Mouse (Mus musculus) heart, adult 8-10 months (tissue): ENCODE data around the gene Ripk3. TPM values are rescaled to one million over a fixed set of nuclear protein-coding genes. Genes with fewer than 3 reads are reported as not detected.
A peak's percentile ranks its signal among the peaks of the same experiment; 100 is the strongest.

ENCODE experiments used
- DNase-seq: peaks from one replicate; pipeline ENCODE4 v3.0.0; 2022; ENCODE audit warnings: low spot score
- total RNA-seq, 4 experiments: library from RNA; stranded (reverse); gene quantifications; 2 replicates each; pipeline ENCODE4 v1.2.4; 2022

Ripk3 gene
- total RNA-seq, 4 experiments from 2014 or later, result 2.2 to 6.2 (median 3.4) TPM

- peak; percentile 71 for DNase-seq
Observed at GRCm38 (mm10) chr14:55795380-55796163, 6.9 kb upstream of the Ripk3 start.

GRCm38 (mm10) chr14:55793946-55794345 is 5.3 kb upstream of the Ripk3 start:
- DNase-seq, result no peak

DNA sequence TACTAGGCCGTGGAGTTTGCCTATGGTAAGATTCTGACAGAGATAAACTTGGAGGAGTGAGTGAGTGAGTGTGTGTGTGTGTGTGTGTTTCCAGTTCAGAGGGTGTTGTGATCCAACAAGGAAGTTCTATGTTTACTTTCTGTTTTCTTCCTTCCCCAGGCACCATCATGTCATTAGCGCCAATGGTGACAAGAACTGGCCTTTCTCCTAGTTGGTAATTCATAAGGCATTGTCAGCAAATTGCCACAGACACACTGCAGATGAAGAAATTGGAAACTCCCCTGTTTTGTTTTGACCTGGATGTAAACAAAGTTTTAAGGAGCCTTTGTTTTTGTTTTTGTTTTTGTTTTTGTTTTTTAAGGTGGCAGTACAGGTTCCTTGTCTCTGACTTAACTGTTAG is 4.8 kb upstream of the Ripk3 start:
- DNase-seq, result no peak

DNA sequence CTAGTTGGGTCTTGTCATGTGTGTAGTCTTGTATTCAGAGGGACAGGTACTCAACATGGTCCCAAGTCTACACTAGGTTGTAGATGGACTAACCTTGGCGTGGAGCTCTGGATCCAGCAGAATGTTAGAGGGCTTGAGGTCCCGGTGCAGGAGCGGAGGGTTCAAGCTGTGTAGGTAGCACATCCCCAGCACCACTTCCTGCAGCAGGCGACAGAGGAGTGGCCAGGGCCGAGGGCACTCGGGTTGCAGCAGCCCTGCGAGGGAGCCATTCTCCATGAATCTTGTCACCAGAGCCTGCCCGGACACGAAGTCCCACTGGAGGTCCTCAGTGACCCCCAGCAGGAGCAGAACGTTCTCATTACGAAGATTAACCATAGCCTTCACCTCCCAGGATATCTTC is 934 bp downstream of the Ripk3 start:
- no peak for DNase-seq

DNA sequence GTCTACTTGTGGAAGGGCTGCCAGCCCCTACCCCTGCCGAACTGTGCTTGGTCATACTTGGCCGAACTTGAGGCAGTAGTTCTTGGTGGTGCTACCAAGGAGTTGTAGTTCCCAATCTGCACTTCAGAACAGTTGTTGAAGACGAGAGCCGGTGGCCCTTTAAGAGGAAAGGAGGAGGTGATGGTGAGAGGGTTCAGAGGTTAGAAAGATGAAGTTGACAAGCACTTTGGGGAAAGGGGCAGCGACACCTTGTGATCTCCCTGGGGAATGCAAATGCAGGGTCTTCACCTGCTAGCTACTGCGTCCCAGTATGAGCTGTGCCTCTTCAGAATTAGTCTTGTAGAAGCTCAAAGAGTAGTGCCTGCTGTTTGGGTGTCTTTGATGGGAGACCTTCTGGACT is 3.5 kb downstream of the Ripk3 start:
- DNase-seq, result no peak

- peak; percentile 43 for DNase-seq
Observed at GRCm38 (mm10) chr14:55783958-55784235, 4.8 kb downstream of the Ripk3 start, which contains the start of gene Adcy4. Gene Adcy4 (minus strand): TSS chr14:55784095.

DNA sequence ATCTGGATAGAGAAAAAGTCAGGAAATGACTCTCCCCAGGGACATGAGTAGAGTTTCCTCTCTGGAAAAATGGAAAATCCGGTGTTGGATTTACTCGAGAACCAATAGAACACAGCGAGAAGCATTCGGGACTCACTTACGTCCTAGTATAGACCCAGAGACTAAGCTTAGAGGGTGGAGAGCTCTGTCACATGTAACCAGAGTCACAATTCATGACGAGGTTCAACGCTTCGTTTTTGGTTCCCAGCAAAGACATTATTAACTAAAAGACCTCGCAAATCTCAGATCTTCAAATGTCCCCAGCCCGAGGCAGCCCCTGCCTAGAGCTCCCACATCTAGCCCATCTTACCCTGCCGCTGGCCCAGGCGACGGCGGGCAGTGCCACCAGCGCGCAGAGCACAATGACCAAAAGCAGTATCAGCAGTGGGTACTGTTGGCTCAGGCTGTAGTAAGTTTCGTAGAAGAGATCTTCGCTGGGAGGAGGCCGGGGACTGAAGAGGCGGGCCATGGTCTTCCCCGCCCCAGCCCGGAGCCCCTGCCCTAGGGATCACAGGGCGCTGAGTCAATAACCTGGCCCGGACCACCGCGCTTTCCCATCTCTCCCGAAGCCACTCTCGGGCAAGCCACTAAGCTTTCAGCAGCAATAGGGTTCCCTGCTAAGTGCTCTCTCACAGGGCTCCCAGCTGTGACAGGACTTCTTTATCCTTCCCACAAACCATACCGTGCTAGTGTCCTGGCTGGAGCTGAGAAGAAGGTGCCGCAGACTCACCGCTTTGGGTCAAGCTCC is 5.3 kb downstream of the Ripk3 start:
- DNase-seq, result peak; percentile 93

DNA sequence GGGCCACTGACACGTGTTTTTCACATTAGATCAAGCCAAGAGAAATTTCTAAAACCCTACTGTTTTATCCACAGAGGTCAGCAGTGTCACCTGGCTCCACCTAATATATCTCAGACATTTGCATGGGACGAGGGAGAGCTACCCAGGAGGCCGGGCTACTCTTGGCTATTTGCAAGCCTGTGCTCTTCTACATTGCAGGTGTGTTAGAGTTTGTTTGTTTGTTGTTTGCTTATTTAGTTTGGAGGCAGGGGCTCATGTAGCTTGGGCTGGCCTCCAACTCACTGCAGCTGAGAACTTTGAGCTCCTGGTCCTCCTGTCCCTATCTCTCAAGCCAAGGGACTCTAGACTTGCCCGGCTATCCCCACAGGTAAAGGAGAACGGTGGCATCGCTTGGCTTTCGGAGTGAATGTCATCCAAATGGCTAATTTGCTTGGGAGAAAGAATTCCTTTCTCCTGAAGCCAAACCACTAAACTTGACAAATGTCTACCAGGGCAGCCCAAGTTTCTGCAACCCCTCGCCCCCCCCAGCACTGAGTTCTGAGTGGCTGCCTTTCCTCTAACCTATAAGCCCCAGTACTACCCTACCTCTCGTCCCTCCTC is 6.2 kb downstream of the Ripk3 start:
- DNase-seq, result peak; percentile 0

DNA sequence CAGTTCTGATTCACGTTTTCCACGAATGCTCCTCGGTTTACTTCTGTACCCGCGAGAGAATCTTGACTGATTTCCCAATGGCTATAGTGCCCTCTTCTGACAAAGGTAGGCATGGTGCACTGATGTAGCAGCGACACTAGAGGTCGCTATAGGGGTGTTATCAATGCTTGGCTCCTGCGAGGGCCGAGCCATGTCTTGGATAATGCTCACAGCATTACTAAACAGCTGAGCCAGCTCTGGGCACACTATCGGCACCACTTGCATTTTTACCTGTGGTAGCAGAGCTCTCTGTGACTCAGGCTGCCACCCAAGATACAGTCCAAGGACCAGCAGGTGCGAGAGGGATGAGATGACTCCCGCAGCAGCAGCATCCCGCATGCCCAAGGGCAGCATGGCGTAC is 7.4 kb downstream of the Ripk3 start:
- DNase-seq, result peak; percentile 73

DNA sequence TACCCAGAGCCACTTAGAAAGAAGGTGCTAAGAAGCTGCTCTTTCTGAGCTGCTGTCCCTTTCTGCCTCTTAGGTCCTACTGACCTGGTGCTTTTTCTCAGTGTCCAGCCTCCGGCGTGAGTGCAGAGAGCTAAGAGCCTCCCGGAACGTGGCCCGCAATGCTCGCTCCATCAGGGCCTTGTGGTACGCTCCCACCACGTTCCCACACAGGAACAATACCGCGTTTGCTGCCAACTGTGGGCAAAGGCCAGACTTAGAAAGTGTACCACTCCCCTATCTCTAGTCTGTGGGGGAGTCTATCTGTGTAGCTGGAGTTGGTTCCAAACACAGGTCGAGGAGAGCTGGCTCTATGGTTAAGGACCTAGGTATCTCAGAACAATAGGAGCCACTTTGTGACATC is 7.9 kb downstream of the Ripk3 start:
- DNase-seq, result no peak

GRCm38 (mm10) chr14:55779656-55780055 is 9.0 kb downstream of the Ripk3 start:
- DNase-seq, result no peak

DNA sequence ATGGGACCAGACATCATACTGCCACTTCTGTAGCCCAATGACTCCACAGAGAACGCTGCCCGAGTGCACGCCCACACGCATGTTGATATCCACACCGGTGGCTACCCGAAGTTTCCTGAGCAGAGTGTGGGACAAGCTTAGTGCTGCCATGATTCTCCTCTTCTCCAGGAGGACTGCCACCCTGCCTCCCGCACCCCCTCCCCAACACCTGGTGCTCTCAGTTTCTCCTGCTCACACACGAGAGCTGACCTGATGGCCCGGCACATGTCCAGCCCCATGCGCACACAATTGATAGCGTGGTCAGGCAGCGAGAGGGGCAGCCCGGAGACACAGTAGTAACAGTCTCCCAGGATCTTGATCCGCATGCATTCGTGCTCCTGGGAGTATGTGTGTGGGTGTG is 10.0 kb downstream of the Ripk3 start:
- DNase-seq, result no peak

GRCm38 (mm10) chr14:55777806-55778205 is 10.9 kb downstream of the Ripk3 start:
- DNase-seq, result no peak

- DNase-seq, result no peak
Observed at GRCm38 (mm10) chr14:55777176-55777575, 11.5 kb downstream of the Ripk3 start.

GRCm38 (mm10) chr14:55776711-55777110 is 12.0 kb downstream of the Ripk3 start:
- DNase-seq, result no peak

- DNase-seq, result no peak
Observed at GRCm38 (mm10) chr14:55769087-55769703, 19.5 kb downstream of the Ripk3 start.

DNA sequence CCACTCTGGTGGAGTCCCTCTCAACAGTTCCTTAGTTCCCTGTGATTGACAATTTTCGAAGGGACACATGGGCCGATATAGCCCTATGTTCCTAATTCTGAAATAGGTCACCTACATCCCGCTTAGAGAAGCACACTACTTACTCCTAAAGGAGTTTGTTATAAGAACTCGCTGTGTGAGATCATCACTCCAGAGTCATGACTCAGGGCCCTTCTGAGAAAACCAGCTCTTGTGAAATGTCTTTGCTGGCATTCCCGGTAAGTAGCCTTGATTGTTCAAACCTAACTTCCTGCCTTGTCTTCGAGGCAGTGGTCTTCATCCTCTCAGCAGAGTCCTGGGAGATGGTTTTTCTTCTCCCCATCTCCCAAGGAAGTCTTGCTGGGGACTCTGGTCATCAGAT is 20.1 kb downstream of the Ripk3 start:
- DNase-seq, result no peak

DNA sequence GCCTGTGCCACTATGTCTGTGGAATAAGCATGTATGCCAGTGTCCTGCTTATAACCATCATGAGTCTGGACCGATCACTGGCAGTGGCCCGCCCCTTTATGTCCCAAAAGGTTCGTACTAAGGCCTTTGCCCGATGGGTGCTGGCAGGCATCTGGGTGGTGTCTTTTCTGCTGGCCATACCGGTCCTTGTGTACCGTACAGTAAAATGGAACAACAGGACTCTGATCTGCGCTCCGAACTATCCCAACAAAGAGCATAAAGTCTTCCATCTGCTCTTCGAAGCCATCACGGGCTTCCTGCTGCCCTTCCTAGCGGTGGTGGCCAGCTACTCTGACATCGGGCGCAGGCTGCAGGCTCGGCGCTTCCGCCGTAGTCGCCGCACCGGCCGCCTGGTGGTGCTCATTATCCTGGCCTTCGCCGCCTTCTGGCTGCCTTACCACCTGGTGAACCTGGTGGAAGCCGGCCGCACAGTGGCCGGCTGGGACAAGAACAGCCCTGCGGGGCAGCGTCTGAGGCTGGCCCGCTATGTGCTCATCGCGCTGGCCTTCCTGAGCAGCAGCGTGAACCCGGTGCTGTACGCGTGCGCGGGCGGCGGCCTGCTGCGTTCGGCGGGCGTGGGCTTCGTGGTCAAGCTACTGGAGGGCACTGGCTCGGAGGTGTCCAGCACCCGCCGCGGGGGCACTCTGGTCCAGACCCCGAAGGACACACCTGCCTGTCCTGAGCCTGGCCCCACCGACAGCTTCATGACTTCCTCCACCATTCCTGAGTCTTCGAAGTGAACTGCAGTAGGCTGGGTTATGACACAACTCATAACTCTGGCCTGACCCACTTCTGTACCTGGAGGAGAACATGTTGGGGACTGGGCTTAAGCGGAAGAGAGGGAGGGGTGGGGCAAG is 20.9 kb downstream of the Ripk3 start:
- DNase-seq, result no peak

DNA sequence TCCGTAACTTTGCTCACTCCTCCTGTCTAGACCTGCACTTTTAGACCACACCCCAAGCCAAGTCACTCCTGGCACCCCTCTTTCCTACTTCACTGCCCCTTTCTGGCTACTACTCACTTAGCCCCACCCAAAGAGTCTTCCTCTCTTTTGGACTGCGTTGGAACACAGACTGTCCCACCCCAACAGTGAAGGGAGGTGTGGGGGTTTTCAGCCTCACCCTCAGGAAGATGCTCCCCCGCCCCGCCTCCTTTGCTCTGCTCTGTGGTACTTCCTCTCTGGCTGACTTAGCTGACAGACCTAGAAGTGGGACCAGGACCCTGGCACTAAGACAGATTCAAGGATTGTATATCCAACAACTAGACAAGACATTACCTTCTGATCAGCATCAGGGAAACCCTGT is 23.0 kb downstream of the Ripk3 start, which contains the start of gene Ltb4r1:
Gene Ltb4r1, plus strand, starts transcription at position 267 of the 400 bp plus-strand sequence.
- DNase-seq, result no peak

DNA sequence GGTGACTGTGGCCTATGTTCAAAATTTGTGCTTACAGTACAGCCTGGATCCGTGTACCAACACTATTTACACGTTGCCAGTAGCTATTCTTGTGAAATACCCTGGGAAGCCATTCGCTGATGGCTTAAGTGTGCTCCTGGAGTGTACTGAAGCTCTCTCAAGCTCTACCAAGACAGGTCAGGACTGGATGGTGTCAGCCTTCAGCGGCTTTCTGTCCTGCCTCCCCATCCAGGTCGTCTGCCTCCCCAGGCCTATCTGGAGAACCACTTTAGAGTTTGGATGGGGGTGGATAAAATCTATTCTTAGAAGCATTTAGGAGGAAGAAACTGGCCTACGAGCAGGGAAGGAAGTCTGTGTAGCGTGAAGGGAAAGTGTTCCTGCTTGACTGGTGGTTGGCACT is 25.5 kb downstream of the Ripk3 start:
- DNase-seq, result no peak
